Mouse (Mus musculus) heart, postnatal 0 days (tissue): ENCODE measurements around the gene Mthfr.

Experiments
- CTCF ChIP-seq: IDR thresholded peaks from 2 replicates; pipeline ENCODE4 v1.5.1; 2016; ENCODE audit warnings: antibody characterized with exemption, control low read depth, low read depth
- EP300 ChIP-seq: IDR thresholded peaks from 2 replicates; pipeline ENCODE4 v1.6.1; 2016; ENCODE audit warnings: antibody characterized with exemption, low read depth

GRCm38 (mm10) chr4:148108565-148109100 lies 69.8 kb downstream of the Mthfr start:
- TF ChIP-seq CTCF (no peak), EP300 (no peak)
